Mouse (Mus musculus) liver, embryonic 14.5 days (tissue): ENCODE data around the gene Col6a5. TPM values are rescaled to one million over a fixed set of nuclear protein-coding genes. Genes with fewer than 3 reads are reported as not detected.

ENCODE experiments used
- ATAC-seq: fragments of 200-750 bp; cut with Nextera tagmentation; 2 replicates; pipeline ENCODE4 v1.8.0; 2017; ENCODE audit warnings: moderate number of reproducible peaks, mild to moderate bottlenecking, moderate library complexity; ENCODE audit not compliant: insufficient read depth
- DNase-seq, 3 experiments: peaks; one replicate each; pipeline ENCODE4 v3.0.0-alpha.2; 2012 to 2013; ENCODE audit warnings: low read depth in 3 of 3, low spot score in 3 of 3
- H3K27ac ChIP-seq: fragments of 300-500 bp; sonication (generic); 2 replicates; pipeline ENCODE4 v1.5.1; 2014; ENCODE audit warnings: moderate library complexity, mild to moderate bottlenecking, control low read depth, inconsistent platforms
- H3K27me3 ChIP-seq: fragments of 300-500 bp; sonication (generic); 2 replicates; pipeline ENCODE4 v1.6.1; 2014; ENCODE audit warnings: mild to moderate bottlenecking, low read length, moderate library complexity; ENCODE audit not compliant: control insufficient read depth, insufficient read depth
- H3K36me3 ChIP-seq: fragments of 300-500 bp; sonication (generic); replicated peaks from 2 replicates; pipeline ENCODE4 v1.6.1; 2014; ENCODE audit warnings: low read depth; ENCODE audit not compliant: control insufficient read depth, insufficient read depth
- H3K4me1 ChIP-seq, 2 experiments: fragments of 200-500 bp in 1 of 2; fragments of 300-500 bp in 1 of 2; sonication (generic) in 1 of 2; replicated peaks; 2 replicates each; pipeline ENCODE4 v1.6.1; 2012 to 2014; ENCODE audit warnings: antibody characterized with exemption in 1 of 2, inconsistent platforms in 1 of 2, low read length in 1 of 2; ENCODE audit not compliant: control insufficient read depth in 2 of 2, insufficient read depth in 2 of 2
- H3K4me2 ChIP-seq: fragments of 300-500 bp; sonication (generic); 2 replicates; pipeline ENCODE4 v1.6.1; 2014; ENCODE audit warnings: low read depth, mild to moderate bottlenecking, control low read depth, moderate library complexity
- H3K4me3 ChIP-seq, 2 experiments: fragments of 200-500 bp in 1 of 2; fragments of 300-500 bp in 1 of 2; sonication (generic) in 1 of 2; 2 replicates each; pipeline ENCODE4 v1.5.1; 2012 to 2014; ENCODE audit warnings: low read depth in 2 of 2, low read length in 2 of 2, mild to moderate bottlenecking in 2 of 2, control low read depth in 1 of 2, inconsistent platforms in 1 of 2, moderate library complexity in 1 of 2; ENCODE audit not compliant: insufficient read depth in 1 of 2
- H3K9ac ChIP-seq: fragments of 300-500 bp; sonication (generic); replicated peaks from 2 replicates; pipeline ENCODE4 v1.6.1; 2014; ENCODE audit warnings: mild to moderate bottlenecking, control low read depth, moderate library complexity
- H3K9me3 ChIP-seq: fragments of 300-500 bp; sonication (generic); 2 replicates; pipeline ENCODE4 v1.6.1; 2016; ENCODE audit warnings: low read length, mixed read lengths; ENCODE audit not compliant: control insufficient read depth
- CTCF ChIP-seq: IDR thresholded peaks from 2 replicates; pipeline ENCODE4 v1.5.1; 2016; ENCODE audit warnings: antibody characterized with exemption, low read depth, control low read depth
- EP300 ChIP-seq: IDR thresholded peaks from 2 replicates; pipeline ENCODE4 v1.6.1; 2016; ENCODE audit warnings: antibody characterized with exemption, low read depth
- WGBS: fragments of 180-500 bp; shearing (Covaris S2); extraction: QIAGEN DNeasy Blood & Tissue Kit; methylation state at CpG from one replicate; pipeline ENCODE4 v1.1.7; 2014; ENCODE audit not compliant: insufficient replicate concordance; 5-methylcytosine and 5-hydroxymethylcytosine counted together
- polyA plus RNA-seq, 2 experiments: library from polyadenylated mRNA; depleted of rRNA in 1 of 2; stranded (reverse) in 1 of 2; unstranded in 1 of 2; fragments of >200 nt; fragmentation: Nextera tagmentation in 1 of 2; extraction: Ambion mirVana in 1 of 2; gene quantifications; 2 replicates each; pipeline versions ENCODE4 v1.2.1 to v1.2.3; 2012 to 2014

The Col6a5 gene
- polyA plus RNA-seq, 2 experiments: 0.04 TPM; not detected in 1

GRCm38 (mm10) chr9:105827076-105827647 is 133.3 kb downstream of the Col6a5 start:
- Histone ChIP-seq H3K27ac (no peak overlapping the region), H3K27me3 (no peaks in the 10 kb centered on the region), H3K4me1 (no peaks in the 10 kb centered on the region), H3K9me3 (no peaks in the 10 kb centered on the region), H3K36me3 (no peaks in the 10 kb centered on the region), H3K9ac (no peak overlapping the region), H3K4me2 (no peak overlapping the region), H3K4me3 (no peak overlapping the region)
- DNase-seq: no peak
- WGBS: 48% methylated on average over 8 of the region's 8 CpGs
- no peak for ATAC-seq
- no peak for TF ChIP-seq EP300
- TF ChIP-seq CTCF: no peak

GRCm38 (mm10) chr9:105820711-105821110 is 139.7 kb downstream of the Col6a5 start:
- H3K4me2 ChIP-seq: no peak overlapping the region
- DNase-seq (no peak), ATAC-seq (no peak)
- TF ChIP-seq CTCF: no peak
- TF ChIP-seq EP300: no peak
- no peak overlapping the region for H3K9ac ChIP-seq
- no peaks in the 10 kb centered on the region for H3K36me3 ChIP-seq
- no peaks in the 10 kb centered on the region for H3K4me1 ChIP-seq
- no peaks in the 10 kb centered on the region for H3K27me3 ChIP-seq
- no peak overlapping the region for H3K4me3 ChIP-seq
- H3K27ac ChIP-seq: no peak overlapping the region
- WGBS: 65% methylated on average over 6 of the region's 6 CpGs
- H3K9me3 ChIP-seq: no peaks in the 10 kb centered on the region

DNA sequence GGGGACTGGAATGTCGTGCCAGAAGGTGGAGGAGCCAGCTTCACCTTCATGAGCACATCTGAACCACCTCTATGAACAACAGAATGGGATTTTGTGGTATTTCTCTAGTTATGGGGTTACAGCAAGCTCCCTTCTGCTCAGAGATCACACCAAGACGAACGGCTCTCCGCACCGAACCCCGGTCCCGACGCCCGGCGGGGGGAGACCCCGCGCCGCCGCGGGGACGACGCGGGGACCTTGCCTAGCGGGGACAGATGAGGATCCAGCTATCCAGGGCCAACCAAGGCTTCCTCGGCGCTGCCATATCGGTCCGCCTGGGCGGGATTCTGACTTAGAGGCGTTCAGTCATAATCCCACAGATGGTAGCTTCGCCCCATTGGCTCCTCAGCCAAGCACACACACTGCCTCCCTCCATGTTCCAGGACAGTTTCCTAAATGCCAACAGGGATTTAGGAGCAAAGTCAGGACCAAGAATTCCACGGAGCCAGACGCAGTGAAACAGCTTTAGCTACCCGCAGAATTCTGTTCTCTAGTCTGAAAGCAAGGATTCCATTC is 141.2 kb downstream of the Col6a5 start:
- DNase-seq: no peak
- H3K9ac ChIP-seq: no peak overlapping the region
- TF ChIP-seq EP300: no peak
- TF ChIP-seq CTCF: no peak
- no peak overlapping the region for H3K4me3 ChIP-seq
- no peaks in the 10 kb centered on the region for H3K36me3 ChIP-seq
- 52% methylated on average over 29 of the region's 29 CpGs for WGBS
- no peaks in the 10 kb centered on the region for H3K9me3 ChIP-seq
- H3K4me1 ChIP-seq: no peaks in the 10 kb centered on the region
- peak; percentile 74 for ATAC-seq
- H3K27me3 ChIP-seq: no peaks in the 10 kb centered on the region
- no peak overlapping the region for H3K4me2 ChIP-seq
- H3K27ac ChIP-seq: no peak overlapping the region

- TF ChIP-seq EP300 (no peak), CTCF (no peak)
- no peak overlapping the region for H3K4me3 ChIP-seq
- no peaks in the 10 kb centered on the region for H3K27me3 ChIP-seq
- 57% methylated on average over 5 of the region's 5 CpGs for WGBS
- H3K9me3 ChIP-seq: no peaks in the 10 kb centered on the region
- no peak overlapping the region for H3K27ac ChIP-seq
- no peak overlapping the region for H3K4me2 ChIP-seq
- DNase-seq (no peak), ATAC-seq (no peak)
- H3K36me3 ChIP-seq: no peaks in the 10 kb centered on the region
- no peak overlapping the region for H3K9ac ChIP-seq
- no peaks in the 10 kb centered on the region for H3K4me1 ChIP-seq
Measured at GRCm38 (mm10) chr9:105814436-105814835, 146.0 kb downstream of the Col6a5 start.

- no peak for ATAC-seq
- H3K9ac ChIP-seq: no peak overlapping the region
- no peaks in the 10 kb centered on the region for H3K36me3 ChIP-seq
- H3K9me3 ChIP-seq: no peaks in the 10 kb centered on the region
- H3K4me1 ChIP-seq: no peaks in the 10 kb centered on the region
- DNase-seq: no peak
- TF ChIP-seq EP300: no peak
- TF ChIP-seq CTCF: no peak
- H3K4me2 ChIP-seq: no peak overlapping the region
- 56% methylated on average over 7 of the region's 7 CpGs for WGBS
- H3K4me3 ChIP-seq: no peak overlapping the region
- H3K27me3 ChIP-seq: no peaks in the 10 kb centered on the region
- no peak overlapping the region for H3K27ac ChIP-seq
Measured at GRCm38 (mm10) chr9:105811458-105811857, 149.0 kb downstream of the Col6a5 start.
